Mouse (Mus musculus) MEL (cell line): ENCODE data around the gene Fndc3a.

Experiments
- CHD2 ChIP-seq: IDR thresholded peaks from 2 replicates; pipeline ENCODE4 v1.6.1; 2011; ENCODE audit warnings: low read length, improper control_type of control experiment
- CTCF ChIP-seq, 3 experiments: IDR thresholded peaks in 2 of 3; conservative IDR thresholded peaks in 1 of 3; 2 replicates each; pipeline ENCODE4 v1.5.1; 2011 to 2012; ENCODE audit warnings: low read length in 3 of 3, low read depth in 2 of 3, mild to moderate bottlenecking in 2 of 3, improper control_type of control experiment in 1 of 3, inconsistent platforms in 1 of 3, mixed read lengths in 1 of 3, moderate library complexity in 1 of 3; ENCODE audit not compliant: control insufficient read depth in 1 of 3, insufficient read depth in 1 of 3, poor library complexity in 1 of 3, severe bottlenecking in 1 of 3
- ELF1 ChIP-seq: IDR thresholded peaks from 2 replicates; pipeline ENCODE4 v1.6.1; 2014; ENCODE audit warnings: low read depth, mild to moderate bottlenecking, inconsistent platforms, low read length, improper control_type of control experiment, moderate library complexity
- ETS1 ChIP-seq: IDR thresholded peaks from 2 replicates; pipeline ENCODE4 v1.6.1; 2012; ENCODE audit warnings: low read depth, mild to moderate bottlenecking, inconsistent platforms, low read length, improper control_type of control experiment, moderate library complexity
- POLR2A ChIP-seq, 2 experiments: IDR thresholded peaks; 2 replicates each; pipeline ENCODE4 v1.6.1; 2011 to 2012; ENCODE audit warnings: low read length in 2 of 2, mild to moderate bottlenecking in 2 of 2, control low read depth in 1 of 2, improper control_type of control experiment in 1 of 2, low read depth in 1 of 2, moderate library complexity in 1 of 2; ENCODE audit not compliant: control insufficient read depth in 1 of 2, insufficient read depth in 1 of 2, poor library complexity in 1 of 2
- TAL1 ChIP-seq: IDR thresholded peaks from 2 replicates; pipeline ENCODE4 v1.6.1; 2012; ENCODE audit warnings: mild to moderate bottlenecking, inconsistent platforms, low read length, moderate library complexity, mixed read lengths

DNA sequence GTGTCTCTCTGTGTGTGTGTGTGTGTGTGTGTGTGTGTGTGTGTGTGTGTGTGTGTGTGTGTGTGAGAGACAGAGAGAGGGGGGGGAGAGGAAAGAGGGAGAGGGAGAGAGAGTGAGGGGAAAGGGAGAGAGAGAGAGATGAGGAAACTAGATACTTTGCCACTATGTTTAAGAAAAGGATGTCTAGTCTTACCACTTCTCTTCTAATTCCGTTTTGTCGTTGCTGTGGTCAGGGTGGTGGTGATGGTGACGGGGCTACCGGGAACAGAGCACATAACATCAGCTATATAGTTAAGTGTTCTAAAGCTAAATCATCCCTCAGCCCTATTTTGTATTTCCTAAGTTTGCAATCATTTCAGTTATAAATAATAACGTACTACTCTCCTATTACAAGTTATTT lies 9.7 kb downstream of the Fndc3a start:
- TF ChIP-seq CHD2, result no peak
- no peak for TF ChIP-seq POLR2A (IDR thresholded peaks at IDR 0.05; ENCODE audit: control insufficient read depth in 1 of 2, insufficient read depth in 1 of 2, low read depth in 1 of 2, low read length in 2 of 2, poor library complexity in 1 of 2)
- no peak for TF ChIP-seq CTCF (IDR thresholded peaks at IDR 0.05 in 2 of 3, conservative IDR thresholded peaks at IDR 0.05 in 1 of 3; ENCODE audit: control insufficient read depth in 1 of 3, insufficient read depth in 1 of 3, low read depth in 2 of 3, low read length in 3 of 3, poor library complexity in 1 of 3, severe bottlenecking in 1 of 3)
- no peak for TF ChIP-seq ELF1
- TF ChIP-seq TAL1, result no peak
- TF ChIP-seq ETS1, result no peak
